Mouse (Mus musculus) left cerebral cortex, postnatal 10 days (tissue): ENCODE data around the gene Lrrc8a. TPM values are rescaled to one million over a fixed set of nuclear protein-coding genes. Genes with fewer than 3 reads are reported as not detected.

Source experiments
- DNase-seq, 2 experiments: peaks; one replicate each; pipeline ENCODE4 v3.0.0; 2021 to 2022; ENCODE audit warnings: low spot score in 2 of 2, mixed read lengths in 1 of 2; ENCODE audit errors: extremely low spot score in 1 of 2
- intact Hi-C: fragments of 180-260 bp; cut with DNase I; formaldehyde crosslinking; loops from one replicate; pipeline ENCODE4 v1.15.1; 2025
- total RNA-seq, 2 experiments: library from RNA; stranded (reverse); gene quantifications; 2 replicates each; pipeline ENCODE4 v1.2.3; 2021

The Lrrc8a gene
- total RNA-seq, 2 experiments from 2014 or later: 47.8 to 51.9 TPM

GRCm38 (mm10) chr2:30257699-30258460, 20.4 kb downstream of the Lrrc8a start:
- DNase-seq: no peak
- intact Hi-C loops: no loop called here

- no peak for DNase-seq
- intact Hi-C loops: no loop called here
Measured at GRCm38 (mm10) chr2:30258600-30258999, 21.1 kb downstream of the Lrrc8a start.

GRCm38 (mm10) chr2:30259131-30260064, 21.9 kb downstream of the Lrrc8a start:
- no peak for DNase-seq
- intact Hi-C loops: no loop called here

GRCm38 (mm10) chr2:30261064-30261736, 23.7 kb downstream of the Lrrc8a start:
- intact Hi-C loops: no loop called here
- DNase-seq: no peak

GRCm38 (mm10) chr2:30261921-30262839, 24.7 kb downstream of the Lrrc8a start:
- intact Hi-C loops: no loop called here
- DNase-seq: no peak

- intact Hi-C loops: no loop called here
- DNase-seq: peak; percentile 62 to 77
Measured at GRCm38 (mm10) chr2:30262840-30263441, 25.4 kb downstream of the Lrrc8a start.

DNA sequence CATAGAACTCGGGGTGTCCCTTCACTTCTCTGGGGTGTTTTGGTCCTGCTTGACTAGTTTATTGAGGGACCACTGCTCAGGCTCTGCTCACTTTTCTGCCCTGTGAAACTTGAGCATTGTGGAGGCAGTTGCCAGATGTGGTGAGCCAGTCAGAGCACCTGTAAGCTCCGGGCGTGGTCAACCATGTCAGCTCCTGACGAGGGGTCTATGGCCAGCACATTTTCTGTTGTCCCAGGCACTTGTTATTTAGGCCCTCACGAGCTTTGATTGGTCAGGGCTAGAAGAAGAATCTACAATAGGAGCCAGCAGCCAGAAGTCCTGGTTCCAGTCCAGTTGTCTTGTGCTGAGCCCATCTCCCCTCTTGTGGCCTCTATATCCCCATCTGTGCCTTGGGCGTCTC, 26.3 kb downstream of the Lrrc8a start:
- intact Hi-C loops: no loop called here
- no peak for DNase-seq

DNA sequence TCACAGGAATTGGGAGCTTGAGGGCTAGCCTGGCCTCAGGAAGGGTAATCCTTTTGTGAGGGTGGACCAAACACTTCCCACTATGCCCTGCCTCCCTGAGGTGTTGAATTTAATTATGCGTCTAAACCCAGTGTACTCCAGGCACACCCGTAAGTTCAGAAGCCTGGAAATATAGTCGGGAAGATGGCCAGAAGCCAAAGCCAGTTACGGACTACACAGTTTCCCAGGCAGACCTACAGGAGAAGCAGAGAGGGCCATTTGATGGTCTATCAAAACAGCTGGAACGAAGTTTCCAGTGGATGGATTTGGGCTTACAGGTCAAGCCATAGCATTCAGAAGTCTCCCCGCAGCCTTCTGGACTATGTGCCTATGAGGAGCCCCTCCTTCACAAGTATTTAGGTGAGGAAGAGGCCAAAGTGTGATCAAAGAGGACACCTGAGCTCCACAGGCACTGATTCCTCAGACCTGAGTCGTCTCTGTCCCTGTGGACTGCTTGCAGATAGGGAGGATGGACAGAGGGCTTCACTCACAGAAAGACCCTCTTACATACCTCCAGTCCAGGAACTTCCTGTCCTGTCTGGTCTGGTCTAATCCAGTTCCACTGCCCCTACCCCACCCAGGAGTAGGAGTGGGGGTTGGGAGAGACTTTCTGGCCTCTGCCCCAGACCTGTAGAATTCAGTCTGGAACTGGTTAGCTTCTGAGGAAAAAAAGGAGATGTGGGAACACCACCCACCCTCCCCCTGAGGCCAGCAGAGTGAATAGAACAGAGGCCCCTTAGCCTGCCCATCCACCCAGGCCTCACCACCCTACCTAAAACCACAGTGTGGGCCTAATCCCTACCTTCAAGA, 27.4 kb downstream of the Lrrc8a start:
- DNase-seq: no peak
- intact Hi-C loops: loop anchor here (5.0 kb wide), 1 partner anchor 83 kb away; no protein-coding TSS in a partner anchor

GRCm38 (mm10) chr2:30265767-30266253, 28.3 kb downstream of the Lrrc8a start, which contains the start of gene Phyhd1:
Gene Phyhd1, plus strand, starts transcription at chr2:30266203.
- DNase-seq: peak; percentile 68 to 71
- intact Hi-C loops: loop anchor here (5.0 kb wide), 1 partner anchor 84 kb away; no protein-coding TSS in a partner anchor

- DNase-seq: peak in 1 of 2 experiments; percentile 67
- intact Hi-C loops: loop anchor here (5.0 kb wide), 1 partner anchor 84 kb away; no protein-coding TSS in a partner anchor
Measured at GRCm38 (mm10) chr2:30266392-30266941, 29.0 kb downstream of the Lrrc8a start.

DNA sequence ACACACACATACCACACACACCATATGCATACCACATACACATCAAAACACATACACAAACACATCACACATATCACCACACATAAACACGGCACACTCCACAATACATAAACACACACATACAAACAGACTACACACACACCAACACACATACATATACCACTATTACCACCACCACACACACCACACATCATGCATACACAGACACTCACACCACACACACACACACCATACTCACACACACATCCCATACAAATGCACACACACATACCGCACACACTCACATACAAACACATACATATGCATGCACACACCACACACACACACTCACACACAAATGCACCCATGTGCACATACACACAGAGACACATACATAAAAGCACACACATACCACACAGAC, 30.0 kb downstream of the Lrrc8a start:
- no peak for DNase-seq
- intact Hi-C loops: loop anchor here (5.0 kb wide), 1 partner anchor 85 kb away; no protein-coding TSS in a partner anchor

GRCm38 (mm10) chr2:30268371-30268770, 30.9 kb downstream of the Lrrc8a start:
- no peak for DNase-seq
- intact Hi-C loops: loop anchor here (5.0 kb wide), 1 partner anchor 86 kb away; no protein-coding TSS in a partner anchor

DNA sequence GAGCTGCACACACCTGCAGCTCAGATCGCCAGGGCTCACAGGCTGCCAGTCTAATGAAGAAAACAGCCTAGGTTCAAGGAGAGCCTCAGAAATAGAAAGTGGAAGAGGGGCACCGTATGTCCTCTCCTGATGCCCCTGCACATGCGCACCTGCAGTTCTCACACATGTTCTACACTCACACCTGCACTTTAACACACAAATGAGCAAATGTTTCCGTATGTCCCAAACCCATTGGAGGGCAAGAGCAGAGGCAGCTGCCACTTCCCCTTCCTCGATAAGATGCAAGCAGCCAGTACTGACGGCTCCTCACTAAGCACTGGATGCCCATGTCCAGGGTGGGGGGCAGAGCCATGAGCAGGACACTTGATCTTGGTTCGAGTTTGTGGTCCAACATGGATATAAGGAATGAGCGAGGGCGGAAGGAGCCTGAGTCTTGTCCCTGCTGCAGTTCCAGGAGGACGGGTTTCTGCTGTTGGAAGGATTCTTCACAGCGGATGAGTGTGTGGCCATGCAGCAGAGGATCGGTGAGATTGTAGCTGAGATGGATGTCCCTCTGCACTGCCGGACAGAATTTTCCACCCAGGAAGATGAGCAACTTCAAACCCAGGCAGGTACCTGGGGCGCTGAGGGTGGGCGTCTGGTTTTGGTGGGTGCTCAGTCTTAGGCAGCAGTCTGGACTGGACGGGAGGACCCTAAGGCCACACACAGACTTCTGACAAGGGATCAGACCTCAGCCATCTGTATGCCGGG, 31.9 kb downstream of the Lrrc8a start:
- intact Hi-C loops: loop anchor here (5.0 kb wide), 1 partner anchor 87 kb away; no protein-coding TSS in a partner anchor
- DNase-seq: no peak

DNA sequence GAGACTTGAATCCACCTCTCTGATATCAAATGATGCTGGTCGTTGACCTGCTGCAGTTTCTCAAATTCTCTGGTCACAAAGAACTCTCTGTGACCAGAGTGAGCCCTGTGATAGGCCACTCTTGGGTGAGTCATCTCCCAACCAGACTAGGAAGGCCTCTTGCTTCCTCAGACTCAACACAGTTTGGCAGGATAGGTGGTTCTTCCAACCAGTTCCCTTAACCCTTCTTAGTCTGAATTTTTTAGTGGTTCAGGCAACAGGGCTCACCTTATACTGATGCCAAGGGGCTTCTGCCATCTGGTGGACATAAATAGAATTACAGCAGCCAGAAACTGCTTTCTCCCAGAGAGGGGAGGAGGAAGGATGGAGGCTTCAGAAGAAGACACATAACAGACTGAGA, 32.6 kb downstream of the Lrrc8a start:
- intact Hi-C loops: no loop called here
- peak; percentile 58 to 79 for DNase-seq

DNA sequence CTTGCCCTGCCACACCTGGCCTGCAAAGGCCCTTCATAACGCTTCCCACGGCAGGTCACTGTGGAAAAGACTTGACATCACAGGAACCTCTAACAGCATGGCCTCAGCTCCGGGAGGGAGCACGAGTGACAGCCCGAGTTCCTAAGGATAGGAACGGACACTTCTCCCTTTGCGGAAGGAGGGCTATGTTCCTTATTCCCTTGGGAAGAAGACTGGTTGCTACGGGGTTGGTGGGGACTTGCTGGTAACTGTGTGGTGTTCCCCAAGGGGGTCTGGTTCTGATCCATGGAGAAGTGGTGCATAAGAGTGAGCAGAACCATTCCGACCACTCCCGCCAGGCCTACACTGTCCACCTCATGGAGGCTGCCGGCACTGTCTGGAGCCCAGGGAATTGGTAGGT, 43.2 kb downstream of the Lrrc8a start, which contains the start of gene Gm28038:
TSS of gene Gm28038 (plus strand) at position 301 of the 400 bp plus-strand sequence.
- intact Hi-C loops: no loop called here
- DNase-seq: no peak
